Mouse (Mus musculus): ENCODE data around the gene Polr2f.

The Polr2f gene

GRCm38 (mm10) chr15:79122119-79122518 lies 18.7 kb upstream of the Polr2f start:
- DNase-seq (ENCODE audit: low spot score), result no peak

DNA sequence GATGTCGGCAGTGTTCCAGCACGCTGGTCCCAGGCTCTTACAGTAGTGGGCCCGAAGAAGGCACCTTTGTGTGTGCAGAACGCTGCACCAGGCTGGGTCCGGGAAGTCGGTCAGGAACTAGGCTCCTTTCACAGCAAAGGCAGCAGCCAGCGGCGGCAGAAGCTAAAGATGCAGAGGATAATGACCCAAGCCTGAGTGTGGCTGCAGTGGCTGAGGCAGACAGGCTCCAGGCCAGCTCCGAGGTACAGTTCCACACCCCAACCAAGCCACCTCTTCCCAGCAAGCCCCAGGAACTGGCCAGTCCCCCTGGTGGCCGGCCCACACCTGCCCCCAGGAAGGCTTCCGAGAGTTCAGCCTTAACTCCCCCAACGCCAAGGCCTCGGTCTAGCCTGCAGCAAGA lies 18.3 kb upstream of the Polr2f start:
- DNase-seq (ENCODE audit: low spot score), result no peak

GRCm38 (mm10) chr15:79123751-79124150 lies 17.1 kb upstream of the Polr2f start:
- DNase-seq (ENCODE audit: low spot score), result no peak

GRCm38 (mm10) chr15:79124331-79124875 lies 16.4 kb upstream of the Polr2f start:
- DNase-seq (ENCODE audit: low spot score), result no peak

DNA sequence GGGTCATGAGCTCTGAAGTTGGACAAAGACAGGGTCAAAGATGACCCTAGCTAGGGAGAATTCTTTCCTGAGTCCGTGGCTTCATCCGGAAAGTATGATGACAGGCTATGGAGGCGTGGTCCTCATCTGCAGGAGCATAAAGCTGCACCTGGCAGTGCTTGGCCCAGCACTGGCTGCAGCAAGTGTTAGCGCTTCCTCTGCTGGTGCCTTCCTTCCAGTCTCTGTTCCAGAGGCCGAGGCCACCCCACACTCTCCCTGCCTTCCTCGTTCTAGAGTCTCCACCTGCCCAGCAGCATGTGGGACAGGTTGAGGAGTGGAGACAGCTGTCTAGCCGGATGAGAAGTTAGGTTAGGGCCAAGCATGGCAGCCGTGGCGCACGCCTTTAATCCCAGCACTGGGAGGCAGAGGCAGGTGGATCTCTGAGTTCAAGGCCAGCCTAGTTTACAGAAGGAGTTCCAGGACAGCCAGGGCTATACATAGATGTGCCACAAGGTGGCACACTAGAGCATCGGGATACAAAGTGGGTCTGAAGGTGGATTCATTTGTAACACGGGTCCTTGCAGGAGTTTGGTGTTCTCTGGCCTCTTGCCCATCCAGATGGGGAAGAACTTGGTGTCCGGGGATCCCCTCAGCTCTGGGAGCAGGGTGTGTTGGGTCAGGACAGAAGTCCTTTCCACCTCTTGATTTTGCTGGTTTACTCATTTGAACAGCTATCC lies 14.4 kb upstream of the Polr2f start:
- DNase-seq (ENCODE audit: low spot score), result peak; percentile 47

DNA sequence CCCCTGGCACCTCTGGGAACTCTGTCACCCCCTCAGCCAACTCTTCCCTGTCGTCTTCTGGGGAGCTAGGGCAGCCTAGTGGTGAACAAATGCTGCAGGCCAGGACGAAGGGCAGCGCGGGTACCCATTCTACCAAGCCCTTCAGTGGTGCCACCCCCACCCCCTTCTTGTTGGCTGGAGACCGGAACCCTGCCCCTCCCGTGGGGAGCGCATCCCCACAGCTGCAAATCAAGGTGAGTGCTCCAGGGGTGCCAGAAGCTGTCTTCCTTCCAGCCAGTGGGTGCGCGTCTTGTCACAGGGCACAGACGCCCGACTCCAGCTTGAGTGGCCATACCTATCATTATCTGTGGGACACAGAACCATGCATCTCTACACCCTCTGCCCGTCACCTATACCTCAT lies 13.7 kb upstream of the Polr2f start:
- no peak for DNase-seq (ENCODE audit: low spot score)

- DNase-seq (ENCODE audit: low spot score), result no peak
Measured at GRCm38 (mm10) chr15:79128208-79128607, 12.6 kb upstream of the Polr2f start.

- DNase-seq (ENCODE audit: low spot score), result no peak
Measured at GRCm38 (mm10) chr15:79129311-79129710, 11.5 kb upstream of the Polr2f start.

DNA sequence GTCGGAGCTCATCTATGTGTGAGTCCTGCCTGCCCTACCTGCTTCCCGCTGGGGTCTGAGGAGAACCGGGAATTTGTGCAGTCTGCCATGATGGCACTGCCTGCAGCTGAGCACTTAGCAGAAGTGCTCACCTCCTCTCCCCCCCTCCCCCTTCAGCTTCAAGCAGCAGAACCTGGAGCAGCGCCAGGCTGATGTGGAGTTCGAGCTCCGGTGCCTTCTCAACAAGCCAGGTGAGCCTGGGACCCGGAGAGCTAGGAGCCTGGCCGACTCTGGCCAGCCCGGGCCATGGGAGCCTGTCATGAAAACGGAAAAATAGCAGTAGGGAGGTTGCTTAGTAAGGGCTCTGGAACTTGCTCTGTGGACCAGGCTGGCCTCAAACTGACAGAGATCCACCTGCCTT lies 10.0 kb upstream of the Polr2f start:
- no peak for DNase-seq (ENCODE audit: low spot score)

GRCm38 (mm10) chr15:79131442-79131841 lies 9.4 kb upstream of the Polr2f start:
- DNase-seq (ENCODE audit: low spot score), result peak; percentile 59

GRCm38 (mm10) chr15:79133191-79133661 lies 7.6 kb upstream of the Polr2f start:
- DNase-seq (ENCODE audit: low spot score), result no peak

DNA sequence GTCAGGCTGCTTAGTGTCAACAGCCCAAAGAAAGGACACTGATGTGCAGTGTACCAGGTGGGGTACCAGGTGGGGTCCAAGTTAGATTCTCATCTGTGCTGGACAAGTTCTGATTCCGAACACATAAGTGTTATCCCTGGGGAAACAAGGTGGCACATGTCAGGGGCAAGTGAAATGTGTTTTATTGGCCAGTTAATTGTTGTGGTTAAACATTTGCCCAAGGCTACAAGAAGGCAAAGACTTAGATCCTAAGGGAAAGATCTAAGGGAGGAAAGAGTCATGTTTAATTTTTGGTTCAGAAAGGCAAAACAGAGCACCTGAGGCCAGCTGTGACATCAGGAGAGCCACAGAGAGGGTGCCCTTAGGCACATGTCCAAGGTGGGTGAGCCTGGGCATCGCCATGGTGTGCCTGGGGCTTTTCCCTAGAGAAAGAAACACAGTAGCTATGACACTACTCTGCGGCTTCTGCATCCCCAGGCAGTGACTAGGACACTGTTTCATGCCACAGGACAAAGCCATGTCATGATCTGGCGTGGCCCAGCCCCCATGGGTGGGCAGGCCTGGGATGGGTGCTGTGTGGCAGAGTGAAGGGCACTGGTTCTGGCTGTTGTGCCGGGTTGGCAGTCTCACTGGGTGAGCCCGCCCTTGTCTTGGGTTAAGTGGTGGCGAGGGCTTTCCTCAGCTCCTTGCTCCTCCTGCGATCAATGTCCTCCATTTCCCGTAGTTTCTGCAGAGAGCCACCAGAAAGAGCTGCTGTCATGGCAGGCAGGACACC lies 6.1 kb upstream of the Polr2f start:
- no peak for DNase-seq (ENCODE audit: low spot score)

DNA sequence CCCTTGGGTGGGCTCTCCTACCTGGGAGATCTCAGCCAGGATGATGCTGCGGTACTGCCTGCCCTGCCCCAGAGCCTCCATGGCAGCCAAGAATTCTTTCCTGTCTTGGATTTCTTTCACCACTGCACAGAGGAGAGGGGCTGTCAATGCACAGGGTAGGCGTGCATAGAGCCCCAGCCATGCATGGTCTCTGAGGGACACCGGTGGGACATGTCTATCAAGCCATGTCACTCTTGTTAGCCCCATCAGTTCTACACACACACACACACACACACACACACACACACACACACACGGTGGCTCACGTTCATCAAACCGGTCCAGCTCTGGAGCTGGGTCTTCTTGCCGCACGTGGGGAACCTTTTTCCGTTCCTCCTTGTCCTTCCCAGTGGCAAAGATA lies 5.5 kb upstream of the Polr2f start:
- DNase-seq (ENCODE audit: low spot score), result no peak

GRCm38 (mm10) chr15:79135783-79136575 lies 4.8 kb upstream of the Polr2f start:
- DNase-seq (ENCODE audit: low spot score), result no peak

- DNase-seq (ENCODE audit: low spot score), result no peak
Measured at GRCm38 (mm10) chr15:79139640-79140039, 1.2 kb upstream of the Polr2f start.

- DNase-seq (ENCODE audit: low spot score), result no peak
Measured at GRCm38 (mm10) chr15:79141566-79141917, 733 bp downstream of the Polr2f start.

GRCm38 (mm10) chr15:79143316-79143715 lies 2.5 kb downstream of the Polr2f start:
- no peak for DNase-seq (ENCODE audit: low spot score)

DNA sequence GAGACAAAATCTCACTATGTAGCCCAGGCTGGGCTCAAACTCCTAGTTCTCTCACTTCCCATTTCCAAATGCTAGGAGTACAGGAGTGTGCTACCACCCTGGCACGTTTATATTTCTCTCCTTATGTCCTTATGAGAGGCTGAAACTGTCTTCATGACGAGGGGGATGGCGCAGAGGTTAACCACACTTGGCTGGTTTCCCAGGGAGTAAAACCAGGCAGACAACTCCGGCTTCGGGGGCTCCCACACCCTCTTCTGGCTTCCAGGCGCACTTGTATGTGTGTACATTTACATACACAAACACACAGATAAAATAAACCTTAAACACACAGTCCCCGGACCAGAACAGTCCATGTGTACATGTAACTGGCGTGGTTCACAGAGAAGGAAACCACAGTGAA lies 3.2 kb downstream of the Polr2f start:
- no peak for DNase-seq (ENCODE audit: low spot score)

DNA sequence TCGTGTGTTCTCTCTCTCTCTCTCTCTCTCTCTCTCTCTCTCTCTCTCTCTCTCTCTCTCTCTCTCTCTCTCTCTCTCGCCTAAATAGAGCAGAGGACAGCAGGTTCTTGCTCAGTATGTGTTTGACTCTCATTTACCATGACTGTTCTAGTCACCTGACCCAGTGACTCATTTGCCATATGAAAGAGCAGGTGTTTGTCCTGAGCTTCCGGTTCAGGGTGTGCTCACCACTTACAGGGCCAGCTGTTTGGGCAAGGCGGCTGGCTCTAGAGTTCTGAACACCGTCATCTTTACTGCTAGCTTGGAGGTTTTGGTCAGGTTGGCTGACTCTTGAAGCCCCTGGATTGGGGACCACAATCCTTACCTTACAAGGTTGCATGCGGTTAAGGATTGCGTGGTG lies 4.7 kb downstream of the Polr2f start:
- no peak for DNase-seq (ENCODE audit: low spot score)

DNA sequence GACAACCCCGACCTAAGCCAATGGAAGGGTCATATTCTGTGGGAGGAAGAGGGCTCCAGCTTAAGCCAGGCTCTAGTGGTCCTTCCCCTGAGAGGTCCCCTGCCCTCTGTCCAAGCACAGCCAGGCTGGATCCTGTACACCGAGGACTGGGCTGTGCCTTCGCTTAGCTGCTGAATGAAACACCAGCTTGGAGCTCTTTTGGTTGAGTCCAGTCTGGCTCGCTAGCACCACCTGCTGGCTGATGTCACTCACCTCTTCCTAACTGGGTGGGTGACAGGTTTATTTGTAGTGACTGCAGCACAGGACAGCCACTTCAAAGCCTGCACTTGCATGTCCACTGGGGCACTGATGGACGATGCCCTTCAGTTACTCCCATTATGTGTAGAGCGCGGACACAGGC lies 7.7 kb downstream of the Polr2f start:
- peak; percentile 86 for DNase-seq (ENCODE audit: low spot score)

GRCm38 (mm10) chr15:79151881-79152280 lies 11.1 kb downstream of the Polr2f start:
- DNase-seq (ENCODE audit: low spot score), result no peak

DNA sequence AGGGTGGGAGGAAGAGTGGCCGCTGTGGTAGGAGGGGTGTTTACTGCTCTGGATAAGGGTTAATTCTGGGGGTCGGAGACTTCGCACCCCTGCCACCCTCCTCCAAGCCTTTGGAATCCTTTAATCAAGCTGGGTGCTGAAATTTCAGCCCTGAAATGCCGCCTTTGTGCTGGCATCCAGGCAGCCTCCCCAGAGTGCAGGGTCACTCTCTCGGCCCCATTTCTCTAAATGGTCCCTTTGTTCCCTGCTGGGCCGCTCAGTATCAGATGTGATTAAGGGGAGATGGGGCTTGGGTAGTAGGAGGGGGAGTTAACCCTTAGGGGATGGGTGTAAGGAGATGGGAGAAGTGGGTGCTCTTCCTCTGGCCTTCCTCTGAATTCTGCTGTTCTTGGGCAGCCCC lies 11.9 kb downstream of the Polr2f start:
- no peak for DNase-seq (ENCODE audit: low spot score)

- no peak for DNase-seq (ENCODE audit: low spot score)
Measured at GRCm38 (mm10) chr15:79155572-79155971, 14.8 kb downstream of the Polr2f start.
